Mouse (Mus musculus): ENCODE measurements around the gene Cep164. TPM values are rescaled to one million over a fixed set of nuclear protein-coding genes. Genes with fewer than 3 reads are reported as not detected.
A peak's percentile ranks its signal among the peaks of the same experiment; 100 is the strongest.
"Not testable (repeated sequence)": the region's sequence is repeated elsewhere in the genome, so short reads cannot be mapped to it uniquely, and the experiment has no call there.

Cep164 gene
- total RNA-seq, 1 experiment from 2014 or later, result 12.0 TPM

- ATAC-seq (replicated peaks in 1 of 2; ENCODE audit: insufficient read depth in 1 of 2, low FRiP score in 2 of 2, low TSS enrichment in 1 of 2, low read depth in 1 of 2, poor library complexity in 2 of 2, severe bottlenecking in 2 of 2), result no peak
Observed at GRCm38 (mm10) chr9:45799402-45799801, 29.1 kb downstream of the Cep164 start.

- ATAC-seq (replicated peaks in 1 of 2; ENCODE audit: insufficient read depth in 1 of 2, low FRiP score in 2 of 2, low TSS enrichment in 1 of 2, low read depth in 1 of 2, poor library complexity in 2 of 2, severe bottlenecking in 2 of 2), result peak; percentile 76 to 83; a peak in 3 of 4 replicates
Observed at GRCm38 (mm10) chr9:45798467-45799164, 29.9 kb downstream of the Cep164 start.

- no peak for ATAC-seq (replicated peaks in 1 of 2; ENCODE audit: insufficient read depth in 1 of 2, low FRiP score in 2 of 2, low TSS enrichment in 1 of 2, low read depth in 1 of 2, poor library complexity in 2 of 2, severe bottlenecking in 2 of 2)
Observed at GRCm38 (mm10) chr9:45797271-45797670, 31.2 kb downstream of the Cep164 start.

- ATAC-seq (replicated peaks in 1 of 2; ENCODE audit: insufficient read depth in 1 of 2, low FRiP score in 2 of 2, low TSS enrichment in 1 of 2, low read depth in 1 of 2, poor library complexity in 2 of 2, severe bottlenecking in 2 of 2), result no peak
Observed at GRCm38 (mm10) chr9:45795722-45796121, 32.8 kb downstream of the Cep164 start.

- ATAC-seq (replicated peaks in 1 of 2; ENCODE audit: insufficient read depth in 1 of 2, low FRiP score in 2 of 2, low TSS enrichment in 1 of 2, low read depth in 1 of 2, poor library complexity in 2 of 2, severe bottlenecking in 2 of 2), result no peak
Observed at GRCm38 (mm10) chr9:45793697-45794096, 34.8 kb downstream of the Cep164 start.

GRCm38 (mm10) chr9:45792235-45792634, 36.3 kb downstream of the Cep164 start:
- ATAC-seq (replicated peaks in 1 of 2; ENCODE audit: insufficient read depth in 1 of 2, low FRiP score in 2 of 2, low TSS enrichment in 1 of 2, low read depth in 1 of 2, poor library complexity in 2 of 2, severe bottlenecking in 2 of 2), result no peak

- no peak for ATAC-seq (replicated peaks in 1 of 2; ENCODE audit: insufficient read depth in 1 of 2, low FRiP score in 2 of 2, low TSS enrichment in 1 of 2, low read depth in 1 of 2, poor library complexity in 2 of 2, severe bottlenecking in 2 of 2)
Observed at GRCm38 (mm10) chr9:45791456-45792142, 36.9 kb downstream of the Cep164 start.

GRCm38 (mm10) chr9:45788405-45788804, 40.1 kb downstream of the Cep164 start:
- ATAC-seq (replicated peaks in 1 of 2; ENCODE audit: insufficient read depth in 1 of 2, low FRiP score in 2 of 2, low TSS enrichment in 1 of 2, low read depth in 1 of 2, poor library complexity in 2 of 2, severe bottlenecking in 2 of 2), result peak; percentile 38 to 57

GRCm38 (mm10) chr9:45787547-45787946, 40.9 kb downstream of the Cep164 start:
- ATAC-seq (replicated peaks in 1 of 2; ENCODE audit: insufficient read depth in 1 of 2, low FRiP score in 2 of 2, low TSS enrichment in 1 of 2, low read depth in 1 of 2, poor library complexity in 2 of 2, severe bottlenecking in 2 of 2), result no peak; a peak in 1 of 4 replicates

- ATAC-seq (replicated peaks in 1 of 2; ENCODE audit: insufficient read depth in 1 of 2, low FRiP score in 2 of 2, low TSS enrichment in 1 of 2, low read depth in 1 of 2, poor library complexity in 2 of 2, severe bottlenecking in 2 of 2), result no peak
Observed at GRCm38 (mm10) chr9:45787071-45787470, 41.4 kb downstream of the Cep164 start.

- no peak for ATAC-seq (replicated peaks in 1 of 2; ENCODE audit: insufficient read depth in 1 of 2, low FRiP score in 2 of 2, low TSS enrichment in 1 of 2, low read depth in 1 of 2, poor library complexity in 2 of 2, severe bottlenecking in 2 of 2)
Observed at GRCm38 (mm10) chr9:45783249-45784069, 45.0 kb downstream of the Cep164 start.

- ATAC-seq (replicated peaks in 1 of 2; ENCODE audit: insufficient read depth in 1 of 2, low FRiP score in 2 of 2, low TSS enrichment in 1 of 2, low read depth in 1 of 2, poor library complexity in 2 of 2, severe bottlenecking in 2 of 2), result peak; percentile 57 to 70; a peak in 2 of 4 replicates
Observed at GRCm38 (mm10) chr9:45779201-45779600, 49.3 kb downstream of the Cep164 start.

GRCm38 (mm10) chr9:45776176-45776575, 52.3 kb downstream of the Cep164 start:
- not testable (repeated sequence) for ATAC-seq (replicated peaks in 1 of 2; ENCODE audit: insufficient read depth in 1 of 2, low FRiP score in 2 of 2, low TSS enrichment in 1 of 2, low read depth in 1 of 2, poor library complexity in 2 of 2, severe bottlenecking in 2 of 2)

- peak; percentile 64 to 68; a peak in 2 of 4 replicates for ATAC-seq (replicated peaks in 1 of 2; ENCODE audit: insufficient read depth in 1 of 2, low FRiP score in 2 of 2, low TSS enrichment in 1 of 2, low read depth in 1 of 2, poor library complexity in 2 of 2, severe bottlenecking in 2 of 2)
Observed at GRCm38 (mm10) chr9:45774088-45774487, 54.4 kb downstream of the Cep164 start.

- no peak for ATAC-seq (replicated peaks in 1 of 2; ENCODE audit: insufficient read depth in 1 of 2, low FRiP score in 2 of 2, low TSS enrichment in 1 of 2, low read depth in 1 of 2, poor library complexity in 2 of 2, severe bottlenecking in 2 of 2)
Observed at GRCm38 (mm10) chr9:45769596-45769995, 58.9 kb downstream of the Cep164 start.

GRCm38 (mm10) chr9:45768421-45768820, 60.1 kb downstream of the Cep164 start:
- ATAC-seq (replicated peaks in 1 of 2; ENCODE audit: insufficient read depth in 1 of 2, low FRiP score in 2 of 2, low TSS enrichment in 1 of 2, low read depth in 1 of 2, poor library complexity in 2 of 2, severe bottlenecking in 2 of 2), result no peak

GRCm38 (mm10) chr9:45767155-45767554, 61.3 kb downstream of the Cep164 start:
- no peak for ATAC-seq (replicated peaks in 1 of 2; ENCODE audit: insufficient read depth in 1 of 2, low FRiP score in 2 of 2, low TSS enrichment in 1 of 2, low read depth in 1 of 2, poor library complexity in 2 of 2, severe bottlenecking in 2 of 2)

GRCm38 (mm10) chr9:45766195-45766594, 62.3 kb downstream of the Cep164 start:
- ATAC-seq (replicated peaks in 1 of 2; ENCODE audit: insufficient read depth in 1 of 2, low FRiP score in 2 of 2, low TSS enrichment in 1 of 2, low read depth in 1 of 2, poor library complexity in 2 of 2, severe bottlenecking in 2 of 2), result no peak

All from hematopoietic stem cell, adult 5-6 weeks (primary cell).